Mouse (Mus musculus) stomach, postnatal 0 days (tissue): ENCODE data around the gene Scrg1. TPM values are rescaled to one million over a fixed set of nuclear protein-coding genes. Genes with fewer than 3 reads are reported as not detected.

Experiments
- ATAC-seq: fragments of 200-750 bp; cut with Nextera tagmentation; 2 replicates; pipeline ENCODE4 v1.8.0; 2017; ENCODE audit not compliant: low FRiP score, low TSS enrichment
- DNase-seq: peaks from one replicate; pipeline ENCODE4 v3.0.0-alpha.2; 2016; ENCODE audit warnings: low spot score
- H3K27ac ChIP-seq: fragments of 300-500 bp; sonication (generic); replicated peaks from 2 replicates; pipeline ENCODE4 v1.5.1; 2014; ENCODE audit warnings: mild to moderate bottlenecking, control low read depth
- H3K27me3 ChIP-seq: fragments of 300-500 bp; sonication (generic); 2 replicates; pipeline ENCODE4 v1.6.1; 2014; ENCODE audit warnings: low read length; ENCODE audit not compliant: control insufficient read depth, insufficient read depth
- H3K36me3 ChIP-seq: fragments of 300-500 bp; sonication (generic); 2 replicates; pipeline ENCODE4 v1.6.1; 2014; ENCODE audit warnings: low read length, mixed read lengths; ENCODE audit not compliant: control insufficient read depth, insufficient read depth
- H3K4me1 ChIP-seq: fragments of 300-500 bp; sonication (generic); replicated peaks from 2 replicates; pipeline ENCODE4 v1.6.1; 2014; ENCODE audit warnings: antibody characterized with exemption; ENCODE audit not compliant: control insufficient read depth, insufficient read depth
- H3K4me2 ChIP-seq: fragments of 300-500 bp; sonication (generic); replicated peaks from 2 replicates; pipeline ENCODE4 v1.6.1; 2014; ENCODE audit warnings: low read depth, mild to moderate bottlenecking, control low read depth, moderate library complexity
- H3K4me3 ChIP-seq: fragments of 300-500 bp; sonication (generic); 2 replicates; pipeline ENCODE4 v1.5.1; 2014; ENCODE audit warnings: low read depth, low read length, control low read depth
- H3K9ac ChIP-seq: fragments of 300-500 bp; sonication (generic); 2 replicates; pipeline ENCODE4 v1.6.1; 2014; ENCODE audit warnings: mild to moderate bottlenecking, low read length, control low read depth, mixed read lengths
- H3K9me3 ChIP-seq: fragments of 300-500 bp; sonication (generic); 2 replicates; pipeline ENCODE4 v1.6.1; 2016; ENCODE audit warnings: low read length; ENCODE audit not compliant: control insufficient read depth
- CTCF ChIP-seq: IDR thresholded peaks from 2 replicates; pipeline ENCODE4 v1.5.1; 2016; ENCODE audit warnings: antibody characterized with exemption, low read depth, mild to moderate bottlenecking, moderate library complexity
- EP300 ChIP-seq: optimal IDR thresholded peaks from 2 replicates; pipeline ENCODE3; 2016; ENCODE audit warnings: antibody characterized with exemption
- WGBS: fragments of 180-500 bp; shearing (Covaris S2); extraction: QIAGEN DNeasy Blood & Tissue Kit; methylation state at CpG from one replicate; pipeline ENCODE4 v1.1.7; 2014; 5-methylcytosine and 5-hydroxymethylcytosine counted together
- polyA plus RNA-seq: library from polyadenylated mRNA; unstranded; fragments of >200 nt; fragmentation: Nextera tagmentation; extraction: Ambion mirVana; gene quantifications from 2 replicates; pipeline ENCODE4 v1.2.1, GENCODE M21; 2015

Gene Scrg1
- polyA plus RNA-seq, 1 experiment from 2014 or later = 0.65 TPM

- no peaks in the 10 kb centered on the region for H3K27me3 ChIP-seq
- no peak for TF ChIP-seq CTCF
- TF ChIP-seq EP300 = no peak
- no peaks in the 10 kb centered on the region for H3K4me1 ChIP-seq
- no peak overlapping the region for H3K9ac ChIP-seq
- no peak overlapping the region for H3K4me2 ChIP-seq
- WGBS = 84% methylated on average over 3 of the region's 3 CpGs
- no peak for DNase-seq
- no peak for ATAC-seq
- peaks cover 3% of the 10 kb centered on the region; the same call in 1 of the 2 replicates for H3K36me3 ChIP-seq
- H3K4me3 ChIP-seq = no peak overlapping the region
- no peaks in the 10 kb centered on the region for H3K9me3 ChIP-seq
- H3K27ac ChIP-seq = no peak overlapping the region
Observed at GRCm38 (mm10) chr8:57517723-57518122, 62.0 kb downstream of the Scrg1 start.

DNA sequence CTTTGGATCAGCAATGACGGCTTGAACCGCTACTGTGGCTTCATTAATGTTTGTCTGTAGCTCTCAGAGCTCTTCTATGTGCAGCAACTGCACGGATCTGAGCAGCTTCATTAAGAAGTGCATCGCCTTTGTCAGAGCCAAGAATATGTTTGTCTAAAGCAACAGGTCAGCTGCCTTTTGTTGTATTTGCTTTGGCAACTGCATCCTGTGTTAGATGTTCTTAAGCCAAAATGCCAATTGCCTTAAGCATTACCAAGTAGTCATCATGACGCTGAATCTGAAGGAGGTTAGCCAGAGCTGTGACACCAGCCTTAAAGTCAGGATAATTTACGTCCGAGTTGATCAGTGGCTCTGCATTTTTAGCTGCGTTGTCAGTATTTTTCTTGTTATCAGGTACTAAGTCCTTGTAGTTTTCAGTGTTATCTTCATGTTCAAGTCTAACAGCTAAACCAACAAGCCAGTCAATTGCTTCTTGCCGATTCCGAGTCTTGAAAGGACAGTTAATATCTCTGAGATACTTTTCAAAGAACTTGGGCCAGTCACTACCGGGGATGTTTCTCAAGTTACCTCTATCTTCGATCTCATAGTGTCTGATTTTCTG lies 64.6 kb downstream of the Scrg1 start:
- Histone ChIP-seq H3K4me2 (no peak overlapping the region), H3K27ac (no peak overlapping the region), H3K27me3 (no peaks in the 10 kb centered on the region), H3K4me3 (no peak overlapping the region), H3K36me3 (peaks cover 5% of the 10 kb centered on the region; the same call in 1 of the 2 replicates), H3K4me1 (no peaks in the 10 kb centered on the region), H3K9me3 (no peaks in the 10 kb centered on the region), H3K9ac (no peak overlapping the region)
- TF ChIP-seq CTCF = no peak
- no peak for TF ChIP-seq EP300
- DNase-seq (no peak), ATAC-seq (no peak)
- WGBS = 78% methylated on average over 12 of the region's 12 CpGs

Other genes starting within 250 kb of the Scrg1 start
- gene Hand2, start 134.9 kb upstream of the Scrg1 start, polyA plus RNA-seq = 6.8 and 7.7 TPM in 2 replicates
- gene Sap30, start 31.9 kb downstream of the Scrg1 start, polyA plus RNA-seq = 23.8 and 28.6 TPM in 2 replicates
- 158 and 220 TPM in 2 replicates for gene Hmgb2, start 56.0 kb downstream of the Scrg1 start, polyA plus RNA-seq
- gene Galnt7, start 197.1 kb downstream of the Scrg1 start, polyA plus RNA-seq = 29.6 and 30.6 TPM in 2 replicates